Mouse (Mus musculus): ENCODE data around the gene March2. TPM values are rescaled to one million over a fixed set of nuclear protein-coding genes. Genes with fewer than 3 reads are reported as not detected.

The March2 gene
- polyA plus RNA-seq, 1 experiment from 2014 or later, result 71.0 TPM

- Histone ChIP-seq H3K4me2 (ENCODE audit: low read length) (peak overlapping the region; percentile 76), H3K27ac (replicated peaks in 1 of 2; ENCODE audit: control insufficient read depth in 1 of 2, insufficient read depth in 1 of 2, low read depth in 2 of 2, low read length in 2 of 2) (0 out of 4 replicates have a peak overlapping the region, but pooled peaks of 1 of the 2 experiments have one; percentile 8), H3K36me3 (ENCODE audit: control insufficient read depth, insufficient read depth, low read length) (no peaks in the 10 kb centered on the region), H3K4me1 (ENCODE audit: control insufficient read depth in 2 of 2, insufficient read depth in 2 of 2, low read length in 2 of 2) (peaks cover 2 to 9% of the 10 kb centered on the region in 2 experiments; a peak in 3 of 4 replicates), H3K27me3 (ENCODE audit: control insufficient read depth, insufficient read depth, low read length) (no peaks in the 10 kb centered on the region), H3K9ac (ENCODE audit: low read length) (peak overlapping the region; percentile 79), H3K9me3 (ENCODE audit: control insufficient read depth, low read length) (no peaks in the 10 kb centered on the region), H3K4me3 (ENCODE audit: control insufficient read depth in 1 of 2, insufficient read depth in 1 of 2, low read depth in 1 of 2, low read length in 2 of 2) (peak overlapping the region; percentile 91 to 98)
- ATAC-seq (ENCODE audit: insufficient number of reproducible peaks, insufficient read depth, low FRiP score, low read depth), result no peak
- 9% methylated on average over 8 of the region's 8 CpGs for WGBS
Measured at GRCm38 (mm10) chr17:33717982-33718381, 488 bp downstream of the March2 start.

DNA sequence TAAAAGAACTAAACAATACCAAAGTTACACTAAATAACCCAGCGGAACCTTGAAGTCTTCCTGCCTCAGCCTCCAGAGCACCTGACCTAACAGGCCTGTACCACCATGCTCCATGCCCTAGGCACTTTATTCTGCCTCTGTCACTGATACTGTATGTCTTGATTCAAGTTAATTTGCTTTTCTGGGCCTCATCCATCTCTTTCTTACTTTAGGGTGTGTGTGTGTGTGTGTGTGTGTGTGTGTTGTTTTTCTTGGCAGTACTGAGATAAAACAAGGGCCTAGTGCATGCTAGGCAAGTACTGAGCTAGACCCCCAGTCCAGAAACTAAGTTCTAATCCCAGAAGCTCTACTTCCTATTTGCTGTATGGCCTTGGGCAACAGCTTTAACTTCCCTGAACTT, 1.2 kb downstream of the March2 start:
- H3K4me1 ChIP-seq (ENCODE audit: control insufficient read depth in 2 of 2, insufficient read depth in 2 of 2, low read length in 2 of 2), result peaks cover 2 to 10% of the 10 kb centered on the region in 2 experiments; a peak in 3 of 4 replicates
- no peaks in the 10 kb centered on the region for H3K9me3 ChIP-seq (ENCODE audit: control insufficient read depth, low read length)
- H3K27ac ChIP-seq (replicated peaks in 1 of 2; ENCODE audit: control insufficient read depth in 1 of 2, insufficient read depth in 1 of 2, low read depth in 2 of 2, low read length in 2 of 2), result no peak overlapping the region
- H3K27me3 ChIP-seq (ENCODE audit: control insufficient read depth, insufficient read depth, low read length), result no peaks in the 10 kb centered on the region
- no peak for ATAC-seq (ENCODE audit: insufficient number of reproducible peaks, insufficient read depth, low FRiP score, low read depth)
- H3K4me2 ChIP-seq (ENCODE audit: low read length), result no peak overlapping the region
- no peak overlapping the region for H3K4me3 ChIP-seq (ENCODE audit: control insufficient read depth in 1 of 2, insufficient read depth in 1 of 2, low read depth in 1 of 2, low read length in 2 of 2)
- 100% methylated on average over 1 of the region's 1 CpGs for WGBS
- H3K9ac ChIP-seq (ENCODE audit: low read length), result no peak overlapping the region
- H3K36me3 ChIP-seq (ENCODE audit: control insufficient read depth, insufficient read depth, low read length), result no peaks in the 10 kb centered on the region

GRCm38 (mm10) chr17:33714779-33715178, 3.7 kb downstream of the March2 start:
- H3K4me2 ChIP-seq (ENCODE audit: low read length), result no peak overlapping the region
- no peak overlapping the region for H3K4me3 ChIP-seq (ENCODE audit: control insufficient read depth in 1 of 2, insufficient read depth in 1 of 2, low read depth in 1 of 2, low read length in 2 of 2)
- H3K27ac ChIP-seq (replicated peaks in 1 of 2; ENCODE audit: control insufficient read depth in 1 of 2, insufficient read depth in 1 of 2, low read depth in 2 of 2, low read length in 2 of 2), result no peak overlapping the region
- no peaks in the 10 kb centered on the region for H3K9me3 ChIP-seq (ENCODE audit: control insufficient read depth, low read length)
- WGBS, result 57% methylated on average over 1 of the region's 1 CpGs
- peaks cover 2 to 10% of the 10 kb centered on the region in 2 experiments; a peak in 3 of 4 replicates for H3K4me1 ChIP-seq (ENCODE audit: control insufficient read depth in 2 of 2, insufficient read depth in 2 of 2, low read length in 2 of 2)
- no peaks in the 10 kb centered on the region for H3K36me3 ChIP-seq (ENCODE audit: control insufficient read depth, insufficient read depth, low read length)
- ATAC-seq (ENCODE audit: insufficient number of reproducible peaks, insufficient read depth, low FRiP score, low read depth), result no peak
- no peak overlapping the region for H3K9ac ChIP-seq (ENCODE audit: low read length)
- no peaks in the 10 kb centered on the region for H3K27me3 ChIP-seq (ENCODE audit: control insufficient read depth, insufficient read depth, low read length)

DNA sequence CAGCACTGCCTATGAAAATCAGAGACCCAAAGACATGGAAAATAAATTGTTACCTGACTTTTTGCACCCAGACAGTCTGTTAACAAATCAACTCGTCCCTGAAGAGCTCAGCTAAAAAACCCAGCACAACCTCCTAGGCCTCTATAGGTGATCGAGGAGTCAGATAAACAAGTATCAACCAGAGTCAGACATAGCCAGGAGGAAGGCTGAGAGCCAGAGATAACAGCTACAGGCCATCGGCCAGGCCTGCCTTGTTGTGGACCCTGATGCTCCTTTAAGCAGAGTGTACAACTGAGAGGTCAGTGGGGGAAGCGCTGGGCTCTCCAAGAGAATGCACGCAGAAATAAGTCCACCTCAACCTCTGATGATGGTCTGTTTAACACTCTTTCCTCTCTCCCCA, 5.2 kb downstream of the March2 start:
- peaks cover 11% of the 10 kb centered on the region for H3K36me3 ChIP-seq (ENCODE audit: control insufficient read depth, insufficient read depth, low read length)
- ATAC-seq (ENCODE audit: insufficient number of reproducible peaks, insufficient read depth, low FRiP score, low read depth), result no peak; the same call in 1 of the 2 replicates
- H3K4me2 ChIP-seq (ENCODE audit: low read length), result no peak overlapping the region
- H3K9me3 ChIP-seq (ENCODE audit: control insufficient read depth, low read length), result no peaks in the 10 kb centered on the region
- no peak overlapping the region for H3K4me3 ChIP-seq (ENCODE audit: control insufficient read depth in 1 of 2, insufficient read depth in 1 of 2, low read depth in 1 of 2, low read length in 2 of 2)
- peaks cover 2 to 10% of the 10 kb centered on the region in 2 experiments; a peak in 3 of 4 replicates for H3K4me1 ChIP-seq (ENCODE audit: control insufficient read depth in 2 of 2, insufficient read depth in 2 of 2, low read length in 2 of 2)
- no peaks in the 10 kb centered on the region for H3K27me3 ChIP-seq (ENCODE audit: control insufficient read depth, insufficient read depth, low read length)
- no peak overlapping the region for H3K9ac ChIP-seq (ENCODE audit: low read length)
- 35% methylated on average over 5 of the region's 5 CpGs for WGBS
- H3K27ac ChIP-seq (replicated peaks in 1 of 2; ENCODE audit: control insufficient read depth in 1 of 2, insufficient read depth in 1 of 2, low read depth in 2 of 2, low read length in 2 of 2), result no peak overlapping the region

- Histone ChIP-seq H3K36me3 (ENCODE audit: control insufficient read depth, insufficient read depth, low read length) (peaks cover 36% of the 10 kb centered on the region), H3K4me2 (ENCODE audit: low read length) (no peak overlapping the region), H3K9ac (ENCODE audit: low read length) (no peak overlapping the region), H3K9me3 (ENCODE audit: control insufficient read depth, low read length) (no peaks in the 10 kb centered on the region), H3K4me1 (ENCODE audit: control insufficient read depth in 2 of 2, insufficient read depth in 2 of 2, low read length in 2 of 2) (peaks cover 2 to 5% of the 10 kb centered on the region in 2 experiments; a peak in 2 of 4 replicates), H3K4me3 (ENCODE audit: control insufficient read depth in 1 of 2, insufficient read depth in 1 of 2, low read depth in 1 of 2, low read length in 2 of 2) (no peak overlapping the region), H3K27ac (replicated peaks in 1 of 2; ENCODE audit: control insufficient read depth in 1 of 2, insufficient read depth in 1 of 2, low read depth in 2 of 2, low read length in 2 of 2) (no peak overlapping the region), H3K27me3 (ENCODE audit: control insufficient read depth, insufficient read depth, low read length) (no peaks in the 10 kb centered on the region)
- WGBS, result 78% methylated on average over 3 of the region's 3 CpGs
- ATAC-seq (ENCODE audit: insufficient number of reproducible peaks, insufficient read depth, low FRiP score, low read depth), result no peak
Measured at GRCm38 (mm10) chr17:33709834-33710233, 8.6 kb downstream of the March2 start.

- Histone ChIP-seq H3K27me3 (ENCODE audit: control insufficient read depth, insufficient read depth, low read length) (no peaks in the 10 kb centered on the region), H3K9ac (ENCODE audit: low read length) (no peak overlapping the region), H3K36me3 (ENCODE audit: control insufficient read depth, insufficient read depth, low read length) (peaks cover 56% of the 10 kb centered on the region), H3K4me3 (ENCODE audit: control insufficient read depth in 1 of 2, insufficient read depth in 1 of 2, low read depth in 1 of 2, low read length in 2 of 2) (no peak overlapping the region), H3K4me2 (ENCODE audit: low read length) (no peak overlapping the region), H3K27ac (replicated peaks in 1 of 2; ENCODE audit: control insufficient read depth in 1 of 2, insufficient read depth in 1 of 2, low read depth in 2 of 2, low read length in 2 of 2) (no peak overlapping the region), H3K4me1 (ENCODE audit: control insufficient read depth in 2 of 2, insufficient read depth in 2 of 2, low read length in 2 of 2) (no peaks in the 10 kb centered on the region), H3K9me3 (ENCODE audit: control insufficient read depth, low read length) (no peaks in the 10 kb centered on the region)
- WGBS, result 86% methylated on average over 9 of the region's 9 CpGs
- no peak for ATAC-seq (ENCODE audit: insufficient number of reproducible peaks, insufficient read depth, low FRiP score, low read depth)
Measured at GRCm38 (mm10) chr17:33703091-33703490, 15.4 kb downstream of the March2 start.

DNA sequence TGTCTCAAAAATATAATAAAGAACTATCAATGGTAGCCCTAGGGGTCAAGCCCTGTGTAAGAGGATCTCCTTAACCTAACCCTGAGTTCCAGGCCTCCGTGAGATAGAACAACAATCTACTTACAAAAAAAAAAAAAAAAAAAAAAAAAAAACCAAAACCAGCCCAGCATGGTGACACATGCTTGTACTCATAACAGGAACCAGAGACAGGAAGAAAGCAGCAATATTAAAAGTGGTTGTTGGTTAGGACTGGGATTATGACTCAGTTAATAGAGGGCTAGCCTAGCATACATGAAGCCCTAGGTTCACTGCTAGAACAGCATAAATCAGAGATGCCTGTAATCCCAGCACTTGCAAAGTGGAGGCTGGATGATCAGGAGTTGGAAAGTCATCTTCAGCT, 16.3 kb downstream of the March2 start:
- no peak overlapping the region for H3K4me3 ChIP-seq (ENCODE audit: control insufficient read depth in 1 of 2, insufficient read depth in 1 of 2, low read depth in 1 of 2, low read length in 2 of 2)
- H3K27ac ChIP-seq (replicated peaks in 1 of 2; ENCODE audit: control insufficient read depth in 1 of 2, insufficient read depth in 1 of 2, low read depth in 2 of 2, low read length in 2 of 2), result no peak overlapping the region
- no peaks in the 10 kb centered on the region for H3K27me3 ChIP-seq (ENCODE audit: control insufficient read depth, insufficient read depth, low read length)
- ATAC-seq (ENCODE audit: insufficient number of reproducible peaks, insufficient read depth, low FRiP score, low read depth), result no peak
- H3K36me3 ChIP-seq (ENCODE audit: control insufficient read depth, insufficient read depth, low read length), result peaks cover 58% of the 10 kb centered on the region; the same call in 1 of the 2 replicates
- 71% methylated on average over 1 of the region's 1 CpGs for WGBS
- H3K4me2 ChIP-seq (ENCODE audit: low read length), result no peak overlapping the region
- H3K9ac ChIP-seq (ENCODE audit: low read length), result no peak overlapping the region
- no peaks in the 10 kb centered on the region for H3K4me1 ChIP-seq (ENCODE audit: control insufficient read depth in 2 of 2, insufficient read depth in 2 of 2, low read length in 2 of 2)
- H3K9me3 ChIP-seq (ENCODE audit: control insufficient read depth, low read length), result no peaks in the 10 kb centered on the region

GRCm38 (mm10) chr17:33695471-33695870, 23.0 kb downstream of the March2 start:
- Histone ChIP-seq H3K36me3 (ENCODE audit: control insufficient read depth, insufficient read depth, low read length) (peaks cover 65% of the 10 kb centered on the region), H3K4me2 (ENCODE audit: low read length) (no peak overlapping the region)
- no peak for ATAC-seq (ENCODE audit: insufficient number of reproducible peaks, insufficient read depth, low FRiP score, low read depth)

More at GRCm38 (mm10) chr17:33695471-33695870, 23.0 kb downstream of the March2 start:
- no peaks in the 10 kb centered on the region for H3K4me1 ChIP-seq (ENCODE audit: control insufficient read depth in 2 of 2, insufficient read depth in 2 of 2, low read length in 2 of 2)
- H3K9ac ChIP-seq (ENCODE audit: low read length), result no peak overlapping the region
- H3K9me3 ChIP-seq (ENCODE audit: control insufficient read depth, low read length), result no peaks in the 10 kb centered on the region
- H3K4me3 ChIP-seq (ENCODE audit: control insufficient read depth in 1 of 2, insufficient read depth in 1 of 2, low read depth in 1 of 2, low read length in 2 of 2), result no peak overlapping the region
- no peaks in the 10 kb centered on the region for H3K27me3 ChIP-seq (ENCODE audit: control insufficient read depth, insufficient read depth, low read length)
- 81% methylated on average over 1 of the region's 1 CpGs for WGBS
- no peak overlapping the region for H3K27ac ChIP-seq (replicated peaks in 1 of 2; ENCODE audit: control insufficient read depth in 1 of 2, insufficient read depth in 1 of 2, low read depth in 2 of 2, low read length in 2 of 2)
